Mouse (Mus musculus): ENCODE results near the gene Trappc3. TPM values are rescaled to one million over a fixed set of nuclear protein-coding genes. Genes with fewer than 3 reads are reported as not detected.
"Not testable (repeated sequence)": the region's sequence is repeated elsewhere in the genome, so short reads cannot be mapped to it uniquely, and the experiment has no call there.

Trappc3 gene
- 172 and 180 TPM in 2 replicates for polyA plus RNA-seq (2015; fragmentation: Nextera tagmentation; extraction: Ambion mirVana)

- Histone ChIP-seq H3K36me3 (no peaks in the 10 kb centered on the region), H3K4me1 (replicated peaks) (peaks cover 55% of the 10 kb centered on the region), H3K27me3 (no peaks in the 10 kb centered on the region), H3K9me3 (no peaks in the 10 kb centered on the region), H3K4me2 (peak within 1 kb of the TSS; percentile 81), H3K4me3 (peak within 1 kb of the TSS; percentile 81), H3K27ac (replicated peaks) (peak within 1 kb of the TSS; percentile 66), H3K9ac (peak within 1 kb of the TSS; percentile 75)
- under 1% methylated on average over 46 of the region's 46 CpGs for WGBS
- peak; percentile 97 for ATAC-seq (ENCODE audit: low FRiP score, low read depth)
These were observed at the start of gene Trappc3 for GRCm38 (mm10) chr4:126262119-126262807. Gene Trappc3, plus strand, starts transcription at chr4:126262325.

- H3K27ac ChIP-seq (replicated peaks): no peak overlapping the region
- H3K27me3 ChIP-seq: no peaks in the 10 kb centered on the region
- H3K9ac ChIP-seq: no peak overlapping the region
- no peak for ATAC-seq (ENCODE audit: low FRiP score, low read depth)
- no peak overlapping the region for H3K4me3 ChIP-seq
- 89% methylated on average over 6 of the region's 6 CpGs for WGBS
- no peaks in the 10 kb centered on the region for H3K4me1 ChIP-seq (replicated peaks)
- H3K9me3 ChIP-seq: no peaks in the 10 kb centered on the region
- no peaks in the 10 kb centered on the region for H3K36me3 ChIP-seq
- H3K4me2 ChIP-seq: no peak overlapping the region
These were observed 44.4 kb upstream of the Trappc3 start for GRCm38 (mm10) chr4:126217771-126218170.

- H3K4me3 ChIP-seq; H3K9me3 ChIP-seq; H3K9ac ChIP-seq; H3K4me1 ChIP-seq (replicated peaks); H3K27me3 ChIP-seq; H3K36me3 ChIP-seq; H3K4me2 ChIP-seq; H3K27ac ChIP-seq (replicated peaks); ATAC-seq (ENCODE audit: low FRiP score, low read depth): not testable (repeated sequence)
- 74% methylated on average over 3 of the region's 3 CpGs for WGBS
These were observed 42.6 kb upstream of the Trappc3 start for GRCm38 (mm10) chr4:126219540-126219939.

- no peak overlapping the region for H3K27ac ChIP-seq (replicated peaks)
- whole genome bisulfite sequencing: 92% methylated on average over 10 of the region's 10 CpGs
- H3K27me3 ChIP-seq: no peaks in the 10 kb centered on the region
- no peak overlapping the region for H3K4me3 ChIP-seq
- H3K9me3 ChIP-seq: no peaks in the 10 kb centered on the region
- ATAC-seq (ENCODE audit: low FRiP score, low read depth): no peak
- H3K4me1 ChIP-seq (replicated peaks): no peaks in the 10 kb centered on the region
- no peak overlapping the region for H3K9ac ChIP-seq
- H3K36me3 ChIP-seq: no peaks in the 10 kb centered on the region
- H3K4me2 ChIP-seq: no peak overlapping the region
These were observed 42.1 kb upstream of the Trappc3 start for GRCm38 (mm10) chr4:126220045-126220444.

- H3K27ac ChIP-seq (replicated peaks): no peak overlapping the region
- H3K36me3 ChIP-seq: no peaks in the 10 kb centered on the region
- no peaks in the 10 kb centered on the region for H3K27me3 ChIP-seq
- no peak overlapping the region for H3K9ac ChIP-seq
- 86% methylated on average over 11 of the region's 11 CpGs for WGBS
- no peak overlapping the region for H3K4me3 ChIP-seq
- peaks cover 6% of the 10 kb centered on the region for H3K4me1 ChIP-seq (replicated peaks)
- ATAC-seq (ENCODE audit: low FRiP score, low read depth): no peak
- no peaks in the 10 kb centered on the region for H3K9me3 ChIP-seq
- no peak overlapping the region for H3K4me2 ChIP-seq
These were observed 39.5 kb upstream of the Trappc3 start for GRCm38 (mm10) chr4:126222631-126223030.

- Histone ChIP-seq H3K9me3 (no peaks in the 10 kb centered on the region), H3K4me2 (peak overlapping the region; percentile 55; the same call in 1 of the 2 replicates), H3K4me3 (no peak overlapping the region), H3K9ac (0 out of 2 replicates have a peak overlapping the region, but pooled peaks have one; percentile 10), H3K4me1 (replicated peaks) (peaks cover 8% of the 10 kb centered on the region), H3K36me3 (peaks cover 13% of the 10 kb centered on the region), H3K27me3 (no peaks in the 10 kb centered on the region), H3K27ac (replicated peaks) (0 out of 2 replicates have a peak overlapping the region, but pooled peaks have one; percentile 21)
- WGBS: 55% methylated on average over 12 of the region's 12 CpGs
- ATAC-seq (ENCODE audit: low FRiP score, low read depth): no peak
These were observed 35.5 kb upstream of the Trappc3 start for GRCm38 (mm10) chr4:126226640-126227039.

GRCm38 (mm10) chr4:126227077-126227761 is 34.9 kb upstream of the Trappc3 start:
- Histone ChIP-seq H3K9ac (0 out of 2 replicates have a peak overlapping the region, but pooled peaks have one; percentile 10), H3K4me3 (peak overlapping the region; percentile 17; the same call in 1 of the 2 replicates), H3K27me3 (no peaks in the 10 kb centered on the region), H3K9me3 (no peaks in the 10 kb centered on the region), H3K4me1 (replicated peaks) (peaks cover 8% of the 10 kb centered on the region), H3K4me2 (peak overlapping the region; percentile 55), H3K36me3 (peaks cover 19% of the 10 kb centered on the region), H3K27ac (replicated peaks) (peak overlapping the region; percentile 21; the same call in 1 of the 2 replicates)
- WGBS: 6% methylated on average over 18 of the region's 18 CpGs
- ATAC-seq (ENCODE audit: low FRiP score, low read depth): peak; percentile 70

- no peak overlapping the region for H3K27ac ChIP-seq (replicated peaks)
- peaks cover 28% of the 10 kb centered on the region for H3K36me3 ChIP-seq
- H3K4me2 ChIP-seq: no peak overlapping the region
- H3K9ac ChIP-seq: no peak overlapping the region
- no peak for ATAC-seq (ENCODE audit: low FRiP score, low read depth)
- H3K4me1 ChIP-seq (replicated peaks): peaks cover 8% of the 10 kb centered on the region
- WGBS: 15% methylated on average over 5 of the region's 5 CpGs
- H3K9me3 ChIP-seq: no peaks in the 10 kb centered on the region
- no peaks in the 10 kb centered on the region for H3K27me3 ChIP-seq
- no peak overlapping the region for H3K4me3 ChIP-seq
These were observed 34.0 kb upstream of the Trappc3 start for GRCm38 (mm10) chr4:126228144-126228543.

GRCm38 (mm10) chr4:126229900-126230299 is 32.2 kb upstream of the Trappc3 start:
- WGBS: 63% methylated on average over 7 of the region's 7 CpGs
- H3K4me3 ChIP-seq: no peak overlapping the region
- H3K9me3 ChIP-seq: no peaks in the 10 kb centered on the region
- H3K4me1 ChIP-seq (replicated peaks): peaks cover 8% of the 10 kb centered on the region
- H3K27me3 ChIP-seq: no peaks in the 10 kb centered on the region
- H3K36me3 ChIP-seq: peaks cover 46% of the 10 kb centered on the region
- no peak overlapping the region for H3K4me2 ChIP-seq
- ATAC-seq (ENCODE audit: low FRiP score, low read depth): no peak
- H3K9ac ChIP-seq: no peak overlapping the region
- no peak overlapping the region for H3K27ac ChIP-seq (replicated peaks)

- WGBS: 90% methylated on average over 29 of the region's 29 CpGs
- H3K4me1 ChIP-seq (replicated peaks): 0 out of 2 replicates have a peak, but pooled peaks cover 8% of the 10 kb centered on the region
These were observed 28.3 kb upstream of the Trappc3 start for GRCm38 (mm10) chr4:126233676-126234308.

GRCm38 (mm10) chr4:126234496-126235175 is 27.5 kb upstream of the Trappc3 start:
- Histone ChIP-seq H3K27ac (replicated peaks) (no peak overlapping the region), H3K36me3 (peaks cover 84% of the 10 kb centered on the region), H3K27me3 (no peaks in the 10 kb centered on the region), H3K4me1 (replicated peaks) (0 out of 2 replicates have a peak, but pooled peaks cover 8% of the 10 kb centered on the region), H3K9me3 (no peaks in the 10 kb centered on the region), H3K4me2 (no peak overlapping the region), H3K9ac (no peak overlapping the region), H3K4me3 (no peak overlapping the region)
- WGBS: 77% methylated on average over 18 of the region's 18 CpGs
- ATAC-seq (ENCODE audit: low FRiP score, low read depth): no peak

More at GRCm38 (mm10) chr4:126233676-126234308, 28.3 kb upstream of the Trappc3 start:
- Histone ChIP-seq H3K27ac (replicated peaks) (no peak overlapping the region), H3K9ac (no peak overlapping the region), H3K36me3 (peaks cover 76% of the 10 kb centered on the region), H3K9me3 (no peaks in the 10 kb centered on the region), H3K4me3 (no peak overlapping the region), H3K4me2 (no peak overlapping the region), H3K27me3 (no peaks in the 10 kb centered on the region)
- ATAC-seq (ENCODE audit: low FRiP score, low read depth): no peak
